Mouse (Mus musculus) heart, postnatal 0 days (tissue): ENCODE measurements around the gene Pmfbp1. TPM values are rescaled to one million over a fixed set of nuclear protein-coding genes. Genes with fewer than 3 reads are reported as not detected.

Experiments used
- ATAC-seq: fragments of 200-750 bp; cut with Nextera tagmentation; 2 replicates; pipeline ENCODE4 v1.8.0; 2017; ENCODE audit warnings: low read depth, moderate number of reproducible peaks, moderate library complexity; ENCODE audit not compliant: insufficient read depth
- DNase-seq: peaks from one replicate; pipeline ENCODE4 v3.0.0-alpha.2; 2016; ENCODE audit warnings: low spot score
- H3K27ac ChIP-seq: fragments of 300-500 bp; sonication (generic); 2 replicates; pipeline ENCODE4 v1.5.1; 2014; ENCODE audit warnings: low read depth, mild to moderate bottlenecking
- H3K27me3 ChIP-seq: fragments of 300-500 bp; sonication (generic); 2 replicates; pipeline ENCODE4 v1.6.1; 2014; ENCODE audit warnings: low read length, mixed read lengths; ENCODE audit not compliant: control insufficient read depth, insufficient read depth
- H3K36me3 ChIP-seq: fragments of 300-500 bp; sonication (generic); replicated peaks from 2 replicates; pipeline ENCODE4 v1.6.1; 2014; ENCODE audit warnings: low read length, mixed read lengths; ENCODE audit not compliant: control insufficient read depth, insufficient read depth
- H3K4me1 ChIP-seq: fragments of 300-500 bp; sonication (generic); 2 replicates; pipeline ENCODE4 v1.6.1; 2014; ENCODE audit warnings: antibody characterized with exemption; ENCODE audit not compliant: control insufficient read depth, insufficient read depth
- H3K4me2 ChIP-seq: fragments of 300-500 bp; sonication (generic); 2 replicates; pipeline ENCODE4 v1.6.1; 2014; ENCODE audit warnings: low read depth, mild to moderate bottlenecking, low read length, moderate library complexity
- H3K4me3 ChIP-seq: fragments of 300-500 bp; sonication (generic); 2 replicates; pipeline ENCODE4 v1.5.1; 2014; ENCODE audit warnings: low read depth, low read length
- H3K9ac ChIP-seq: fragments of 300-500 bp; sonication (generic); replicated peaks from 2 replicates; pipeline ENCODE4 v1.6.1; 2014; ENCODE audit warnings: low read depth, low read length, mixed read lengths
- H3K9me3 ChIP-seq: fragments of 300-500 bp; sonication (generic); replicated peaks from 2 replicates; pipeline ENCODE4 v1.6.1; 2016; ENCODE audit warnings: low read length; ENCODE audit not compliant: control insufficient read depth
- CTCF ChIP-seq: IDR thresholded peaks from 2 replicates; pipeline ENCODE4 v1.5.1; 2016; ENCODE audit warnings: antibody characterized with exemption, control low read depth, low read depth
- EP300 ChIP-seq: IDR thresholded peaks from 2 replicates; pipeline ENCODE4 v1.6.1; 2016; ENCODE audit warnings: antibody characterized with exemption, low read depth
- WGBS: fragments of 180-500 bp; shearing (Covaris S2); extraction: QIAGEN DNeasy Blood & Tissue Kit; methylation state at CpG from one replicate; pipeline ENCODE4 v1.1.7; 2014; 5-methylcytosine and 5-hydroxymethylcytosine counted together
- polyA plus RNA-seq: library from polyadenylated mRNA; unstranded; fragments of >200 nt; fragmentation: Nextera tagmentation; extraction: Ambion mirVana; gene quantifications from 2 replicates; pipeline ENCODE4 v1.2.1, GENCODE M21; 2015
- total RNA-seq: library from RNA; depleted of rRNA; stranded (reverse); fragments of >200 nt; gene quantifications from 2 replicates; pipeline ENCODE4 v1.2.3, GENCODE M21; 2014; ENCODE audit warnings: low replicate concordance

Gene Pmfbp1
- total and polyA plus RNA-seq, 2 experiments from 2014 or later = not detected

DNA sequence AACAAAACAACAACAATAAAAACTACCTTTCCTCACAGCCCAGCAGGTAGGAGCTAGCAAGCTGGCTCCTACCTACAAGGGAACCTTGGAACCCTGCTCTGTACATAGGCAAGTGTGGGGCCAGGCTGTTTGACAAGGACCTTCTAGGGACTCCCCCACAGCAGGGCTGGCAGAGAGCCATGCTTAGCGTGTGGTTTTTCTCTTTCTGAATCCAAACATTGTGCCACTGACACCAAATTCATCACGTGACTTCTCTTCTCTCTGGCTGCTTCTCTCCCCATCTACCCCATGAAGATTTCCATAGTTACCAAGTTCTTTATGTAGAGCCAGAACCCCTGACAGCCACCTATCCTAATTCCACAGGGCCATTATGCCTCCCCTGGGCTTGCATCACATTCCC, 30.8 kb upstream of the Pmfbp1 start:
- WGBS = 35% methylated on average over 2 of the region's 2 CpGs
- H3K27ac ChIP-seq = no peak overlapping the region
- TF ChIP-seq EP300 (no peak), CTCF (no peak)
- H3K36me3 ChIP-seq = no peaks in the 10 kb centered on the region
- no peaks in the 10 kb centered on the region for H3K27me3 ChIP-seq
- H3K4me2 ChIP-seq = no peak overlapping the region
- H3K9ac ChIP-seq = no peak overlapping the region
- ATAC-seq (no peak), DNase-seq (no peak)
- no peak overlapping the region for H3K4me3 ChIP-seq
- no peaks in the 10 kb centered on the region for H3K9me3 ChIP-seq
- no peaks in the 10 kb centered on the region for H3K4me1 ChIP-seq

DNA sequence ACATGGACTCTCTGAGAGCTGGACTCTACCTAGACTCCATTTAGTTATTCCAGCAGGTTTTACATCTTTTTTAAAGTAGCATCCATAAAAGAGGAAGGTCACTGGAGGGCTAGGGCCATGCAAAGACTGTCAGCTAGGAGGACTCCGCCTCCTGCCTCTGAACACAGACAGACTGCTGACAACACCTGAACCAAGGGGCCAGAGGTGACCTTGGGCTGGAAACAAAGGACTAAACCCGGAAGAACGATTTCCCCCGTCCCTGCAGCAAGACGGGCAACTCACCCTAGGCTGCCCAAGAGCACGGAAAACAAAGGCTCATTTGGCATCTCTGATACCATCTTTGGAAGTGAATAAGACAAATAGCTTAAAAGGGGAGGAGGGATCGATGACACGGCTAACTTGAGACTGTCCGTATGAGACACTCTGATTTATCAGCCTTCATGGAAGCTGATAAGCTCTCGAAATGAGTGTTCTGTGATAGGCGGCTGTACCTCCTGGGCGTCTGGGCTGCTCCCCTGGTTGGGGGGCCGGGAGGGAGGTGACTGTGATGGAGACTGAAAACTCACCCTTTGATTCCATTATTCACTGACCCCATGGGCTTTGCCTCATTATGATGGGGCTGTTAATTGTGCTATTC, 30.0 kb upstream of the Pmfbp1 start:
- Histone ChIP-seq H3K27me3 (no peaks in the 10 kb centered on the region), H3K36me3 (no peaks in the 10 kb centered on the region), H3K4me2 (peak overlapping the region; percentile 49), H3K9me3 (no peaks in the 10 kb centered on the region), H3K9ac (no peak overlapping the region), H3K27ac (no peak overlapping the region), H3K4me1 (no peaks in the 10 kb centered on the region), H3K4me3 (peak overlapping the region; percentile 0)
- TF ChIP-seq CTCF = no peak
- no peak for TF ChIP-seq EP300
- DNase-seq (no peak), ATAC-seq (peak; percentile 33; the same call in 1 of the 2 replicates)
- WGBS = 10% methylated on average over 13 of the region's 13 CpGs

DNA sequence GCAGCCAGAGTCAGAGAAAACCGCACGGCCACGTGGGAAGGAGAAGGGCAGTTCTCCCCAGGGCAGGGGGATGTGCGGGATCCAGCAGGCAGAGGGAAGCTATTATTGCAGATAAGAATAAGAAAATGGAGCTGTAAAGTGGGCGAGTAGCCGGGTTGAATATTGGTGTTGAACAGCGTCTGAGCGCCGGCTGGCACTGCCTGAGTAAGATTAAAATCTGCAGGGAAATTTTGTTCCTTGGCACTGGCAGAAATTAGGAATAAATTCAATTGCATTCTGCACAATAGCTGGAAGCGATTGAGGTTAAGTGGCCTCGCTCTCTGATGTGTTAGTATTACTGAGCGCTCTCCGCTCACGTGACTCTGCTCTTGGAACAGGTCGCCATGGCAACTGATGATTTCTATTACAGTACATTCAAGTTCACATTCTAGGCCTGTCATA, 29.4 kb upstream of the Pmfbp1 start:
- no peaks in the 10 kb centered on the region for H3K36me3 ChIP-seq
- no peaks in the 10 kb centered on the region for H3K4me1 ChIP-seq
- H3K27ac ChIP-seq = no peak overlapping the region
- 47% methylated on average over 15 of the region's 15 CpGs for WGBS
- TF ChIP-seq CTCF = no peak
- TF ChIP-seq EP300 = no peak
- ATAC-seq = no peak
- H3K27me3 ChIP-seq = no peaks in the 10 kb centered on the region
- H3K9ac ChIP-seq = no peak overlapping the region
- H3K4me2 ChIP-seq = peak overlapping the region; percentile 49
- H3K4me3 ChIP-seq = no peak overlapping the region
- no peak for DNase-seq
- H3K9me3 ChIP-seq = no peaks in the 10 kb centered on the region

DNA sequence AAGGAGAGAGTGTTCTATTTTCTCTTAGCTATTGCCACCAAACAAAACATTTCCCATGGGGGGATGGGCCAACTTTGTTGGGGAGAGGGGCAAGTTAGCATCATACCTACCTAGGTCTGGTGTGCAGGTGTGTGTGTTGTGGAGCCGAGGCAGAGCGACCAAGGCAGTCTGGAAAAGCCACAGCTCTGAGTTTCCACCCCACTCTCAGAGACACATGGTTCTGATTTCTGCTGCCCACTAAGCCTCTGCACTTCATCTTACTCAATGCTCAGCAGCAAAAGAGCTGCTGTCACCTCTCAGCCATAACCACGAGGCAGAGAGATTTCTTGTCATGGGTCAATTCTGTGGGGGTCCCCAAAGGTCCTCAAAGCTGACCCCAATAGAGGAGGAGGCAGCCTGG, 28.8 kb upstream of the Pmfbp1 start:
- ATAC-seq = no peak
- Histone ChIP-seq H3K4me1 (no peaks in the 10 kb centered on the region), H3K27ac (no peak overlapping the region), H3K4me2 (no peak overlapping the region), H3K36me3 (no peaks in the 10 kb centered on the region), H3K27me3 (no peaks in the 10 kb centered on the region), H3K4me3 (no peak overlapping the region), H3K9me3 (no peaks in the 10 kb centered on the region), H3K9ac (no peak overlapping the region)
- no peak for DNase-seq
- 61% methylated on average over 3 of the region's 3 CpGs for WGBS
- TF ChIP-seq CTCF = no peak

DNA sequence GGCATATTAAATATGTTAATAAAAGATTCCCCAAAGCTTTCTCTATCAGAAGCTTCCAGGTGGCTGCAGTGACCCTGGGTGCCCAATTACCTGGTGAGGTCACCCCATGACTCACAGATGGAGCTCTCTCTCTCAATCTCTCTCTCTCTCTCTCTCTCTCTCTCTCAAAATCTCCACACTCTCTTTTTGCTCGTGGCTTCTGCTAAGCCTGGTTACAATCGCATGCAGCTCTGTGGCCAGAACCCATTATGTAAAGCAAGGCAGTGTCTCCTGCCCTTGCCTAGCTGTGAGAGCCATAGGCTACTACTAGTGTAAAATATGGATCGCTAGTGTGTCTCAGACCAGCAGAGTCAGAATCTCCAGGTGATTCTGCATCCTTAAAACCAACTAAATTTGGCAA, 28.1 kb upstream of the Pmfbp1 start:
- Histone ChIP-seq H3K9me3 (no peaks in the 10 kb centered on the region), H3K36me3 (no peaks in the 10 kb centered on the region), H3K4me2 (no peak overlapping the region), H3K4me1 (no peaks in the 10 kb centered on the region), H3K9ac (no peak overlapping the region), H3K27ac (no peak overlapping the region), H3K4me3 (no peak overlapping the region), H3K27me3 (no peaks in the 10 kb centered on the region)
- no peak for TF ChIP-seq CTCF
- no peak for TF ChIP-seq EP300
- 53% methylated on average over 3 of the region's 3 CpGs for WGBS
- no peak for DNase-seq
- no peak for ATAC-seq

DNA sequence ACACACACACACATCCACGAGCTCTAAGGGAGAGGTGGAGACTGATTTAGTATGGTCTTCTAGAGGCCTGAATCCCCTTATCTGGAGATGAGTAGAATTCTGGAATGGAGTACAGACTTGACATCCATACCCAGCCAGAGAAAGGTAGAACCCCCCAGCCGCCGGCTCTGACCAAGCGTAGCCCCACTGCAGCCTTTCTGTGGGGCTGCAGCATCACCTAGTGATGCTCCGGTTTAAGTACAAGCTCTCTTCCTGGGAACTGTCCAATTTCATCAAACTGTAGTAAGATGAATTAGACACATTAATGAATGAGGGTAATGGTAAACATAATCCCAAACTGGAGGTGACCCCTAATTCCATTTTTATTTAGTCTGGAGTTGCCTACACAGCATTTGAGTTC, 26.3 kb upstream of the Pmfbp1 start:
- H3K4me1 ChIP-seq = no peaks in the 10 kb centered on the region
- no peak for ATAC-seq
- WGBS = 28% methylated on average over 5 of the region's 5 CpGs

More for the DNA sequence above, 26.3 kb upstream of the Pmfbp1 start:
- Histone ChIP-seq H3K27me3 (no peaks in the 10 kb centered on the region), H3K4me3 (no peak overlapping the region), H3K4me2 (no peak overlapping the region), H3K9me3 (no peaks in the 10 kb centered on the region), H3K36me3 (no peaks in the 10 kb centered on the region), H3K9ac (no peak overlapping the region), H3K27ac (no peak overlapping the region)
- no peak for DNase-seq
- TF ChIP-seq CTCF (peak; percentile 24; the same call in 1 of the 2 replicates), EP300 (no peak)
